Mouse (Mus musculus) lung, adult 2 months (tissue): Measurements from ENCODE around the gene Xpo6.

Source experiments
- CTCF ChIP-seq: fragments of 200-500 bp; IDR thresholded peaks from 2 replicates; pipeline ENCODE4 v1.5.1; 2011; ENCODE audit warnings: mild to moderate bottlenecking, low read length, control low read depth; ENCODE audit not compliant: insufficient read depth
- POLR2A ChIP-seq: fragments of 200-500 bp; IDR thresholded peaks from 2 replicates; pipeline ENCODE4 v1.6.1; 2011; ENCODE audit warnings: low read depth, mild to moderate bottlenecking, control low read depth, low read length, borderline replicate concordance; ENCODE audit errors: extremely low read depth

GRCm38 (mm10) chr7:126220611-126221010 is 20.3 kb upstream of the Xpo6 start:
- TF ChIP-seq CTCF = no peak
- TF ChIP-seq POLR2A = no peak
